Mouse (Mus musculus): Measurements from ENCODE around the gene Lamtor3.

DNA sequence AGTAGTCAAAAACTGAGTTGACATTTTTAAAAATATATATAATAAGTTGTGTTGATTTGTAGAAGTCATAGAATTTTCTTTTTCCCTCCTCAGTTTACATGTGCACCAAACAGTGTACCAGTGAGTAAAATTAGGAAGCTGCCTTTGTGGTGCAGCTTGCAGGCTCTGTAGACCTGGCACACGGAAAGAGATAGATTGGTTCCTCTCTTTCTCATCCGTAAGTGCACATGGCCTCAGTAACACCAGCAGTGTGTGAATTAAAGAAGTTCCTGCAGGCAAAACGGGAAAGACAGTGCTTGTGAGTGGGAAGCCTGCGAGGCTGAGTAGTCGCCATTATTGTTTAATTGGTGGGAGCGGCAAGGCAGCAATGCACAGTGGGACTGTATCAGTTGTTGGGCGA is 57.1 kb downstream of the Lamtor3 start:
- TF ChIP-seq CTCF (IDR thresholded peaks at IDR 0.05; ENCODE audit: insufficient read depth, low read depth, low read length) (no peak), POLR2A (IDR thresholded peaks at IDR 0.05; ENCODE audit: insufficient read depth, low read depth, low read length) (no peak)

All from olfactory bulb, adult 2 months (tissue).